ENCODE assay signal across 12 mouse cellular contexts in genomic region chr5:28238152-28238551, GRCm38 (mm10). TPM values are rescaled to one million over a fixed set of nuclear protein-coding genes. Genes with fewer than 3 reads are reported as not detected.
DNase-seq lines count a peak whose midpoint lies in the region; ATAC-seq and TF ChIP-seq lines count a peak whose summit lies in the region.
"Had no signal": no experiment of that assay in that cellular context is flagged by ENCODE, and none has a peak within 500 bp of the region (broad histone marks: within the 10 kb centered on the region; RNA-seq: fewer than 3 reads in every experiment).

No protein-coding gene starts in this region.

- DNase-seq in left cerebral cortex, adult 2 months (ENCODE audit: extremely low spot score in 1 of 2, low spot score in 2 of 2) = no peak
- no peak for DNase-seq in left cerebral cortex, adult 18-20 months (ENCODE audit: low spot score in 2 of 2)
- peak; percentile 44 for DNase-seq in embryonic facial prominence, embryonic 11.5 days (ENCODE audit: low spot score)
- DNase-seq in adipocyte (ENCODE audit: low spot score) = no peak
- no peak for DNase-seq in gastrocnemius, adult 18-20 months (ENCODE audit: low spot score)
- DNase-seq: adrenal gland, postnatal 36 days; kidney, adult 8-10 months; right cerebral cortex, postnatal 25 days had no signal

- H3K9ac ChIP-seq in embryonic facial prominence, embryonic 11.5 days (replicated peaks; ENCODE audit: low read length) = no peak overlapping the region
- H3K9ac ChIP-seq in midbrain, embryonic 15.5 days = no peak overlapping the region

- no peak overlapping the region for H3K4me2 ChIP-seq in embryonic facial prominence, embryonic 11.5 days (ENCODE audit: low read depth, low read length)
- peak overlapping the region; percentile 9; the same call in 1 of the 2 replicates for H3K4me2 ChIP-seq in midbrain, embryonic 15.5 days
- H3K4me2 ChIP-seq: heart, embryonic 11.5 days had no signal

- intact Hi-C loops in left cerebral cortex, adult 2 months (cut with DNase I) = no loop called here

- H3K4me3 ChIP-seq in left cerebral cortex, adult 2 months = no peak overlapping the region
- no peak overlapping the region for H3K4me3 ChIP-seq in embryonic facial prominence, embryonic 11.5 days (ENCODE audit: low read depth, low read length)
- H3K4me3 ChIP-seq in midbrain, embryonic 15.5 days = no peak overlapping the region

- ATAC-seq in cerebellum, adult (ENCODE audit: insufficient number of reproducible peaks, low FRiP score, low TSS enrichment) = peak; percentile 32
- no peak for ATAC-seq in embryonic facial prominence, embryonic 11.5 days (replicated peaks; ENCODE audit: insufficient number of reproducible peaks, low FRiP score, low TSS enrichment, low read depth)
- ATAC-seq in midbrain, embryonic 15.5 days (replicated peaks) = peak; percentile 59; the same call in 1 of the 2 replicates
- ATAC-seq in frontal cortex, adult (ENCODE audit: low TSS enrichment) = no peak

- no peaks in the 10 kb centered on the region for H3K27me3 ChIP-seq in embryonic facial prominence, embryonic 11.5 days (ENCODE audit: control insufficient read depth, insufficient read depth, low read length)
- H3K27me3 ChIP-seq in midbrain, embryonic 15.5 days (replicated peaks) = no peaks in the 10 kb centered on the region

- 12% methylated on average over 4 of the region's 4 CpGs for WGBS in embryonic facial prominence, embryonic 11.5 days
- WGBS in midbrain, embryonic 15.5 days = 15% methylated on average over 4 of the region's 4 CpGs

- peak; percentile 9; the same call in 1 of the 2 replicates for TF ChIP-seq CTCF in left cerebral cortex, adult 2 months (IDR thresholded peaks at IDR 0.05)

- H3K36me3 ChIP-seq in embryonic facial prominence, embryonic 11.5 days (replicated peaks; ENCODE audit: control insufficient read depth, insufficient read depth, low read depth, low read length) = no peaks in the 10 kb centered on the region
- H3K36me3 ChIP-seq in midbrain, embryonic 15.5 days (replicated peaks) = no peaks in the 10 kb centered on the region

- H3K27ac ChIP-seq in left cerebral cortex, adult 2 months = no peak overlapping the region
- H3K27ac ChIP-seq in embryonic facial prominence, embryonic 11.5 days (replicated peaks; ENCODE audit: low read depth, low read length) = no peak overlapping the region
- no peak overlapping the region for H3K27ac ChIP-seq in midbrain, embryonic 15.5 days

- no peaks in the 10 kb centered on the region for H3K9me3 ChIP-seq in embryonic facial prominence, embryonic 11.5 days (replicated peaks; ENCODE audit: control insufficient read depth, low read length)
- no peaks in the 10 kb centered on the region for H3K9me3 ChIP-seq in midbrain, embryonic 15.5 days

- H3K4me1 ChIP-seq in embryonic facial prominence, embryonic 11.5 days (ENCODE audit: control insufficient read depth, insufficient read depth, low read length) = no peaks in the 10 kb centered on the region
- H3K4me1 ChIP-seq in midbrain, embryonic 15.5 days = peaks cover 16% of the 10 kb centered on the region

RNA-seq across cellular contexts. Expression of gene Cnpy1, which starts 7.5 kb away (rescaled TPM):
- not detected for total RNA-seq in left cerebral cortex, adult 2 months (2021)
- total RNA-seq in left cerebral cortex, adult 18-20 months (2021) = under 1 TPM in 1 of 2 experiments, not detected in 1; 0.19 TPM
- polyA plus RNA-seq in embryonic facial prominence, embryonic 11.5 days (2014; fragmentation: Nextera tagmentation; extraction: Ambion mirVana) = 3.0 and 13.5 TPM in 2 replicates
- 44.2 and 61.8 TPM in 2 replicates for polyA plus RNA-seq in midbrain, embryonic 15.5 days (2015; fragmentation: Nextera tagmentation; extraction: Ambion mirVana)
- total RNA-seq in gastrocnemius, adult 18-20 months (2021) = not detected
- total RNA-seq: adrenal gland, postnatal 36 days had no signal
- polyA plus RNA-seq: heart, embryonic 11.5 days had no signal

Comparison
In these comparisons a context has a peak if more than half of its experiments do, and no peak if none do; other contexts are left out.
1. ATAC-seq: peak in cerebellum, adult (single experiment) and midbrain, embryonic 15.5 days (single experiment); none in embryonic facial prominence, embryonic 11.5 days (single experiment) and frontal cortex, adult (single experiment).